Mouse (Mus musculus): Measurements from ENCODE around the gene Tbrg4.

Gene Tbrg4

DNA sequence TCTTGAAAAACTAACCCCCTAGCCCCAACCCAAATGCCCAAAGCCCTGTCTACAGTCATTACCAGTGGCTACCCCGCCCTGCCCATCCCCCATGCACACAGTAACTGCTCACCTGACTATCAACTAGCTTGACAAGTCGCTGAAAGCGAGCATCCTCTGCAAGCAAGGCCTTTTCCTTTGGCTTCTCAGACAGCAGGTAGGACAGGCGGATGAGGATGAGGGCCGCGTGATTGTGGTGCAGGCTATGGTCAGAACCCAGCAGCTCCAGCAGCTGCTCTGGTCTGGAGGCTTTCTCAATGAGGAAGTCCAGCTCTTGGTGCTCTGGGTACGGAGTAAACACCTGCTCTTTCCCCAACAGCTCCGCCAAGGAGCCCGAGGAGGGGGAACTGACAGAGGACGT, 2.2 kb downstream of the Tbrg4 start:
- no peak for DNase-seq (ENCODE audit: low spot score in 2 of 2)

DNA sequence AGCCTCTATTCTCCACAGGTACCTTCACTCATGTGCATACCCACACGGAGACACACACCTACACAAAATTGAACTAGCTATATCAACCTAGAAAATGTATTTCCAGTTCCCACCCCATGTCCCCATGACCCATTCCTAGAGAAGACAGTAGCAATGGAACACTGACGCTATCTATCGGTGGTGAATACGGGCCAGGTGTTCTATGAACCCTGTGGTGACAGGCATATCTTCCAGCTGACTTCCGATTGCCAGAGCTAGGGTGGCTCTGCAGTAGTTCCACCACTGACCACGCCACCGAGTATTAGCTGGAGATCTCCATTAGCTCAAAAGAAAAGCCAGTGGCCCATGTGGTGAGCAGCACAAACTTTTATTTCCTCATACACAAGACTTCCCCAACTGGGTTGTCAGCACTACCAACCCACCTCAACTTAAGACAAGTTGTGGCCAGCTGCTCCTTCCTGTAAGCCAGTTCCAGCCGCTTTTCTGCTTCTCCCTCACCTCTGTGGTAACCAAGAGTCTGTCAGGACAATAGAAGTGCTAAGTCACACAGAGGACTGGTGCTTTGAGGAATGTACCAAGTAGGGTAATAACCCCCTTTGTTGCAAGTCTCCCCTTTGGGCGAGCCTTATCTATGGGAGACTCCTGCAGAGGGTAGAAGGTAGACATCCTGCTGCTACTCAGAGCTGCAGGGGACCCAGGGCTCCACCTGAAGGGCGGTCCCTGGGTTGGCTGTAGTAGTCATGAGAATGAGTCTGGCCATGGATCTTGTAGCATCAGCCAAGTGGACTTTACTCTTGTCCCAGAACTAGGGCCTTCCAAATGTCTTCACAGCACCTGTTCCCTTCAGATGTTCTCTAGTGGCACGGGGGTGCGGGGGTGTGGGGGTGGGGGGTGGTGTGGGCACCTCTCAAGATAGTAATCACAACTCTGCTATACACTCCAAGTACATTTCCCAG, 10.3 kb downstream of the Tbrg4 start:
- DNase-seq (ENCODE audit: low spot score in 2 of 2), result no peak

DNA sequence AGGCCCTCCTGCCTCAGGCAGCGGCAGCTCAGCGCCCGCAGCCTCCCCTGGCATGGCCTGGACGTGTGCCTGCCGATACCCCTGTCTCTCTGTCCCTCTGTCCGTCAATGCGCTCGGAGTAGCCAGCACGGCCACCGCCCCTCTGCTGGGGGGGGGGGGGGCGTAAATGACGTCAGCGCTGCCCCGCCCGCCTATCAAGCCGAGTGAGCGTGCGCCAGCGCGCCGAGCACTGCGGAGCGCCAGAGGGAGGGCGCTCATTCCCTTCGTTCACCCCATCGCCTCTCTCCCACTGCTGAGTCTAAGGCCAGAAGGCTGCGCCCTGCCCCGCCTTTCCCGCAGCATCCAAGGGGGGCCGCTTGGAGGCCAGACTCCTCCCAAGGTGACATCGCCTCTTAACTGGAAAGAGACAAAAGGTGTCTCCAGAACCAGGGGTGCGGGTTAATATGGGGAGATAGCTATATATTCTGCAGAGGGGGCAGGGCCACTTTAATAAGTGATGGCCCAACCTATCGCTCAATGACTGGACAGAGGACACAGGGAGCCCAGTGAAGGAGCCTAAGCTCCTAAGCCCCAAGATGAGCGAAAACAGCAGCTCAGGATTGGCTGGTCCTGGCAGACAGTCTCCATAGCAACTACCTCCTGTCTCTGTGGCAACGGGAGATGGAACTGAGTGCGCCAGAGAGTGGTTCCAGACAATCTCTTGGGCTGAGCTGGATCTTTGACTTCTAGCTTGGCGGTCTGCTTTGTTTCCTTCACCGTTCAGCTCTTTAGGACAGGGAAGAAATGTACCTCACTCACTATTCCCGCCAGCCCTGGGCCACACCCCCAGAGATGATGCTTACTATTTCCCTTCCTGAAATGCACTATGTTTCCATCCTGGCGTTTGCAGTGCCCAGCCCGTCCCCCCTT, 20.1 kb downstream of the Tbrg4 start, which contains the start of gene Nacad:
TSS of gene Nacad (minus strand) at position 563 of the 909 bp plus-strand sequence.
- no peak for DNase-seq (ENCODE audit: low spot score in 2 of 2)

DNA sequence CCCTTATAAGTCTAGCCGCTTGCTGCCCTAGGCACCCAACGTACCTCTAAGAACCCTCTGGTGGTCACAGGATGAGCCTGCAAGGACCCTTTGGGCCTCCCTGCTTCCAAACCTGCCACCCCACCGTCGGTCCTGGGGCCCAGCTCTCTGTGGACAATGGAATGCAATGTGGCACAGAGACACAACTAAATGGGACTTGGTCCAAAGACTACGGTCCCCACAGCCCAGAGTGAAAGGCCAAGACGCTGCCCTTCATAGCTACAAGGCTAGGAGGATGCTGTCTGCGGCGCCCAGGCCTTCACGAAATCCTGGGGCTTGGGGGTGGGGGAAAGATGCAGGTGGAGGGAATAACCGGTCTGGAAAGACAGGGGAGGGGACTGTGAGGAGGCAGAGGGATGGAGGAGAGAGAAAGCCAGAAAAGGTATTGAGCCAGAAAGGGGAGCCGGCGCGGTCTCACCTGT, 20.8 kb downstream of the Tbrg4 start:
- DNase-seq (ENCODE audit: low spot score in 2 of 2), result no peak

DNA sequence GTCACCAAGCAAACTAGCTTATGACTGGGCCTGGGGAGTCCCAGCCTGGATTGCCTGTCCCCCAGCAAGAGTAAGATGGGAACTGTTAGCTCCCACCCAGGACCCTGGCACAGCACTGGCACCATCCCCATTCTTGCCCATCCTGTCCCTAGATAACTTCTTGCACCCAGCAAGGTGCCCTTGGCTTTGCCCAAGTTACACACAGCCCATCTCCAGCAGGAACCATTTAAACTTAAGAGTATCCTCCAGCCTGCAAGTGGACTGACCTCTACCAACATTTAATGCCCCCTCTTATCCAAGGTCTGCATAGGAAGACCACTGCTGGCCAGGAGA, 21.3 kb downstream of the Tbrg4 start:
- no peak for DNase-seq (ENCODE audit: low spot score in 2 of 2)

DNA sequence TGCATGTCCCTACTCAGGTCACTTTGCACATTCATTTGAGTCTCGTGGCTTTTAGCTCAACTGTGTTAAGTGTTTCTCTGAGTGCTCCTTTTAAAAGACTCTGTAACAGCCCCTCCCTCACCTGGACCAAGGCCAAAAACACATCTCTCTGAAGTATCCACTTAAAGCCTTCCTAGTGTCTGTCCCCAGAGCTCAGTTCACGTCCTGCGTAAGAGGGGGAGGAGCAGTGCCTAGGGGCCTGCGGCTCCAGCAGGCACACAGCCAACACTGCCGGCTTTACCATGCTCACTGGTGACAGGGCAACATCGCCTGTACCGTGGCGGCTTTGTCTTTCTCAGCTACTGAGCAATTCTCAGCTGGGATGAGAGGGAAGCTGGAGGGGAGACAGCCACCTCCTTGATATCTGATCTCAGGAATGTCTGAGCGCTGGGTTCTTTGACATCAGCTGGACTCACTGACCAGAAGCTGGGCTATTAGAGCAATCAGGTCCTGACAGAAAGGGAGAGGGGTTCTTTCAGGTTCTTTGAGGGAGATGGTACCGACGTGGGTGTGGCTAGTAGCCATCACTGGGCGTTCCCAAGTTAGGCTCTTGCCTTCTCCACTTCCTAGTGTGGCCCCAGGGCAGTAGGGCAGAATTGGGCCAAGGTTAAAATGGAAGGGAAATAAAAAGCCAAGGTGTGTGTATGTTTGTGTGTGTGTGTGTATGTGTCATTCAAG, 21.8 kb downstream of the Tbrg4 start:
- DNase-seq (ENCODE audit: low spot score in 2 of 2), result peak in 1 of 2 experiments; percentile 46

DNA sequence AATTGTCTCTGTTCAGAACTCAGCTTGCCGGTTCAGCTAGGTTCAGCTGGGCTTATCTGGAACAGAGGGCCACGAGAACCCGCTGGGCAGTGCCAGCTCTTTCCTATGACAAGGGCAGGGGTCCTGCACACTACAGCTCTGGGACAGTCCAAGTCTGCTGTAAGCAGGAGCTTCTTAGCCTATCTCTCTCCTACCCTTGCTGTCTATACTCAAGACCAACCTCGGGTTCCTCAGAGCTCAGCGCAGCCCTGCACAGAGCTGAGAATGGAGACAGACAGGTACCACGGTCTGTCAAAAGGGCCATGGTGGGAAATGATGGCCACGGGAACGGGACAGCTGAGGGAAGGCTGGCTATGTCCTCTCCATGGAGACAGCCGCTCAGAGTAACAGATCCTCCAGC, 22.6 kb downstream of the Tbrg4 start:
- DNase-seq (ENCODE audit: low spot score in 2 of 2), result no peak

DNA sequence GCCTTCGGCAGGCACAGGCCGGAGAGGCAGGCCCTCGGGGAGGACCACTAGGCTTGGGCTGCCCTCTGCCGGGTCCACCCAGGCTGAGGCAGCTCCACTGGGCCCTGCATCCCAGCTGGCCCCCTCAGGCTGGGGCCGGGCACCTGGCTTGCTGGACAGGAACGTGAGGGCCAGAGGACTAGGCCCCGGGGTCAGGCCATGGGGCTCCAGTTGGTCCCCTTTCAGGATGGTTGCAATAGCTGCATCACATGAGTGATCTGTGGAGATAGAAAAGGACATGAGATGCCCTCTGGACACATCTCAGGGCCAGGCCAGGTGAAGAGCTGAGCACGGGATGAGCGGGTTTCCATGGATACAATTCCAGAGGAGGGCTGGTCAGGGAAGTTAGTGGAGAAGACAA, 23.2 kb downstream of the Tbrg4 start:
- DNase-seq (ENCODE audit: low spot score in 2 of 2), result no peak

DNA sequence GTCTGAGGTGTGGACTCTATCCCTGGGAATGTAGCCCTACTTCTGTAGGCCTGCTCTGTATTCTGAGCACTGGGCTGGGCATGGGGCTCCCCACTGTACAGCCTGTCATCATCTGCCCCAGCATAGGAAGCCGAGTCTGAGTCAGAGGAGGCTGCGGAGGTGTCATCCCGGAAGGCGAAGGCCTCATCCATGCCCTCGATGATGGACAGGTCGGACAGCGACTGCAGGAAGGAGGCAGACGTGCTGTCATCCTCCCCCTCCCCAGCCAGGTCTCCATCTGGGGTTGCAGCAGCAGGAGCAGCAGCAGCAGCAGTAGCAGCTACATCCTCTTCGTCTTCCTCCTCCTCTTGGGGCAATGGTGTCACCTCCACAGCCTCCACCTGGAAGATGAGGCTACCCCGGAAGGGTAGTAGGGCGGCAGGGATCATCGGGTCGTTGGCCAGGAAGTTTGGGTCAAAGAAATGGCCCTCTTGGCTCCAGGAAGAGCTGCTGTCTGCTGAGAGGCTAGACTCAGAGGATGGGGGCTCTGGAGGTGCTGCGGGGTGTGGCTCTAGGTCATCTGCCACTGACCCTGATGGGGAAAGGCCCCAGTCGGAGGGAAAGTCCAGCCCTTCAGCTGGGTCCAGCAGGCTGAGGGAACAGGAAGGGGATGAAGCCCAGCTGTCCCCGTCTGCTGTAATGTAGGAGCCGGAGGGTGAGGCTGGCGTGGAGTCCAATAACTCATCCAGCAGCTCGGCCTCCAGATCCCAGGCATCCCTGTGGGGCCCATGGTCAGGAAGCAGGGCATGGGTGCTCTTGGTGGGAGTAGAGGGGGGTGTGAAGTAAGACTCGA, 24.0 kb downstream of the Tbrg4 start:
- no peak for DNase-seq (ENCODE audit: low spot score in 2 of 2)

DNA sequence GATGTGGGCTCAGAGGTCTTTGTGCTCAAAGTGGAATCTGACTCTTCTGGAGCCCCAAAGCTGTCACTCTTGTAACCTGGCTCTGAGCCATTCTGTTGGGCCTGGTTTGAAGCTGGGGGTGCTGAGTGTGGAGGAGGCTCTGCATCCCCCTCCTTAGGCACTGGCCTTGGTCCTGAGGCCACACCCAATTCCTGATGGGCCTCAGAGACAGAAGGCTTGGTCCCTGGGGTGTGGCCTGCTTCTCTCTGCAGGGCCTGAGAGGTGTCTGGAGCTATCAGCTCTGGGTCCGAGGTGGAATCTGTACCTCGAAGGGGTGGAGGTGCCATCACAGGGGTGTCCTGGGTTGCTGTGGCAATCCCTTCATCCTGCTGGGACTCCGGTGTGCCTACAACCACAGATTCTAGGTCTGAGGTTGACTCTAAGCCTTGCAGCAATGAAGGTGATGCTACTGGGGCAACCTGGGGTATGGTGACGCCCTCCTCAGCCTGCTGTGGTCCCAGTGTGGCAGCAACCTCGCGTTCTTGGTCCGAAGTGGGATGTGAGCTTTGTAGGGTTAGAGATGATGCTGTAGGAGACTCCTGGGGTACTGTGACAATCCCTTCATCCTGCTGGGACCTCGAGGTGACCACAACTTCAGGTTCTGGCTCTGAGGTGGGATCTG, 25.5 kb downstream of the Tbrg4 start:
- DNase-seq (ENCODE audit: low spot score in 2 of 2), result peak in 1 of 2 experiments; percentile 62

DNA sequence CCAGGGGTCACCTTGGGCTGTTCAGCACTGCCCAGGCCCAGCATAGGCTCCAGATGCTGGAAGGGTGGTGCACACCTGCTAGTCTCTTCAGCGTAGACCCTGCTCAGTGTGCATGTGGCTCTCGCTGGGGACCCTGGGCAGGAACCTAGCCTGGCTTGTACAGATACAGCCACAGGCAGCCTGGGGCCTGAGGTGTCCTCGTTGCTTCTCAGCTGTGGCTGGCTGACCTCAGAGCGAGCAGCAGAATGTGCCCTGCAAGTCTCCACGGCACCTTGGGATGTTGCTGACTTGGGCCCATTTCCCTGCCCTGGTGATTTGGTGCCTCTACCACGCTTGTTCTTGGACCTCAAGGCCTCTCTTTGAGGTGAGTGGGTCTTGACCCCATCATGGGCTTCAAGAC, 26.0 kb downstream of the Tbrg4 start:
- DNase-seq (ENCODE audit: low spot score in 2 of 2), result peak; percentile 33 to 42

DNA sequence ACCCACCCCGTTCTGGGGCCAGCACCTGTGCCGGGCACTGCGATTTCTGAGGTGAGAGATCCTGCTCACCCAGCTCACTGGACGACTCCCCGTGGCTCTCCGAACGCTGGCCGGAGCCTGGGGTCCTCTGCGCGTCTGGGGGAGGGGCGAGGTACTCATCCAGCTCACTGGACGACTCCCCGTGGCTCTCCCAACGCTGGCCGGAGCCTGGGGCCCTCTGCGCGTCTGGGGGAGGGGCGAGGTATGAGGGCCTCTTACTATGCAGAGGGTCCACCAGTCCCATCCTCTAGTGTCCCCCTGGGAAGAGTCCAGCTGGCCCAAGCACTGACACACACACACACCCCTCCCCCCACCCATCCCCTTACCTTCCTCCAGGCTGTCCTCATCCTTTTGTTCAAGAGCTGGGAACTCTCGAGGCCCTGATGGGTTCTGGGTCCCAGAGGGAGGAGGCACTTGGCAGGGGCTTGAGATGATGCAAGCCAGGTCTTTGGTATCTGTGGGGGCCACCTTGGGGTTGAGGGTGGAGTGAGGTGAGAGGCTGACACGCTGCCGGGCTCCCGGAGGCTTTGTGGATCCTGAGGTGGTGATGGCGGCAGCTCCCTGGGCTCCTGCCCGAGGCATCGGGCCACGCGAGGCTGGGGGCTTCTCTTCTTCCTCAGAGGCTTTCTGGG, 26.7 kb downstream of the Tbrg4 start:
- peak; percentile 58 to 82 for DNase-seq (ENCODE audit: low spot score in 2 of 2)

DNA sequence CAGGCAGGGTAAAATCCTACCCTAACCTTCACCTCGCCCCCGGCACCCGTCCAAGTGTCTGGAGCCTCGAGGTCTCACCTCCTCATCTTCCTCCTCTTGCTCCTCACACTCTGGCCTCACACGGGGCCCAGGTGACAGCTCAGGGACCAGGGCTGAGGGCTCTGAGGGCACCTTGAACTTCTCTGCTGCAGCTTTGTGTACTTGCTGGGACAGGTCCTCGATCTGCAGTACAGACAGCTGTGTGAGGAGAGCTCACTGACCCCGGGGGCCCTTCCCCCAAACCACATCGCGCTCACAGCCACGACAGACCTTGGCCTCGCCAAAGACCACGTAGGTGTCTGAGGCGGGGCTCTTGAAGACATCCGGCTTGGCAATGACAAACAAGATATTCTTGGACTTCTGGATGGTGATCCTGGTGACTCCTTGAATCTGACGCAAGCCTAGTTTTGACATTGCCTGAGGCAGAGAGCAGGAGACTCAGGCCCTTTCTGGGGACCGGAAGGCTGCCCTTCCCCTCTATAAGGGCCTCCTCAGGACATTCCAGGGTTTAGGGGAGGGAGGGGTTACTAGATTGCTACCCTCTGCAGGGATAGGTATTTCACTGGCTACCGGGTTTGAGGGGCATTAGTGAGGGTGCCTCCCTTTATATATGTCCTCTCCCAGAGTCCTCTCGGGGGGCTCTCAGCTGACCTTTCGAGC, 27.5 kb downstream of the Tbrg4 start:
- DNase-seq (ENCODE audit: low spot score in 2 of 2), result peak in 1 of 2 experiments; percentile 28

DNA sequence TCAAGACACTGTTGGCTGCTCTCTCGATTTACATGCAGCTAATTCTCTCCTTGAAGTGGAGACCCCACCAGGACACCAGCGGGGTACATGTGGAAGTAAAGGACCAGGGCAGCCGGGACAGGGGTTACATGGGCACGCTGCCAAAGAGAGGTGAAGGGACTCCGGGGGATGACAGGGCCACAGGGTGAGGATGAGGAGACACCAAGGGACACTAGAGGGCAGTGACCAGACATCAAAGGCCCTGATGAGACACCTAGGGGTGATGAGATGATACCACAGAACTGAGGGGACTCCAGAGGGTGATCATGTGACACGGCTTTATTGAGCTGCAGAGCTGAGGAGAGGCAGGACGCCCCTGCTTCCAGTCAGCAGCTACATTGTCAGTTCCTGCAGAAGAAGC, 28.3 kb downstream of the Tbrg4 start:
- no peak for DNase-seq (ENCODE audit: low spot score in 2 of 2)

DNA sequence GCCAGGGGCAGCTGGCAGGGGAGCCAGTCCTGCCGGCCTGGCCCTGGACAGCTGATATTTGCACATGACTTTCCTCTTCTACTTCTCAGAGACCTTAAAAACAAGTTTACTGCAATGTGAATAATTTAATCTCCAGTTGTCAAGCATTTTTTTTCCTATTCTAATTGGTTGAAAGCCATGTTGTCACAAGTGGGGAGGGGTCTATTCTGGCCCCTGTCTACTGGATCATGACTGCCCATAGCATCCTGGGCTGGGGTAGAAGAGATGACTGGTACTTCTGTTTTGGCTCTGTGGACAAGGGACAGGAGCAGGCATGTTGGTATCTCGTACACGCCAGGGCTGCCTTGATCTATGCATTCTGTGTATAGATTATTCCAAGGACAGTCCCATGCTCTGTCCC, 29.3 kb downstream of the Tbrg4 start:
- DNase-seq (ENCODE audit: low spot score in 2 of 2), result no peak

DNA sequence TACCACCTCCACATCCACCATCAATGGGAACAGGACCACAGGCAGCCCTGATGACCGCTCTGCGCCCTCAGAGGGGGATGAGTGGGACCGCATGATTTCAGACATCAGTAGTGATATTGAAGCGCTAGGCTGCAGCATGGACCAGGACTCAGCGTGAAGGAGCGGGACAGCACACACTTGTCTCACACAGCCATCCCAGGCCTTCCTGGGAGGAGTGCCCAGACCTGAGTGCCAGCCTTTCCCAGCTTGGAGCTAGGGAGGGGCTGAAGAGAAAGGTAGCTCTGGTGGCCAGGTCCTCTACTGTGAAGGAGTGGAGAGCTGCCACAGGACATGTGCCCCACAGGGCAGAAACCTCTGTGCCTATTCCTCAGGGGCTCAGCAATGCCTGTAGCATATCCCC, 29.7 kb downstream of the Tbrg4 start:
- DNase-seq (ENCODE audit: low spot score in 2 of 2), result no peak

DNA sequence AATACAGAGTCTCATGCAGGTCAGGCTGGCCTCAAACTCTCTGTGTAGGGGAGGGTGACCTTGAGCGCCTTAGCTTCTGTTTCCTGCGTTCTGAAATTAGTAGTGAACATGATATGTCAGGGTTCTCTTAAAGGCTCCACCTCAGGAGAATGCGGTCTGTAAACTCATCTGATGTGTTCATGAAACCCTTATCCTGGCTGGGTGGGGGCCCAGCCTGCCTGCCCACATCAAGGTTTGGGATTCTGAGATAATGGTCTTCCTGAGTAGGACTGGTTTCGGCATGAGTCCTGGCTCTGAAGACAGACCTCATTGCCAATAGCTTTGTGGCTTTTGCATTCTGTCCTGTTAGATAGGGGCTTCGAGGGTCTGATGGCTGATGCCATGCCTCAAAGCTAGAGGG, 30.5 kb downstream of the Tbrg4 start:
- no peak for DNase-seq (ENCODE audit: low spot score in 2 of 2)

DNA sequence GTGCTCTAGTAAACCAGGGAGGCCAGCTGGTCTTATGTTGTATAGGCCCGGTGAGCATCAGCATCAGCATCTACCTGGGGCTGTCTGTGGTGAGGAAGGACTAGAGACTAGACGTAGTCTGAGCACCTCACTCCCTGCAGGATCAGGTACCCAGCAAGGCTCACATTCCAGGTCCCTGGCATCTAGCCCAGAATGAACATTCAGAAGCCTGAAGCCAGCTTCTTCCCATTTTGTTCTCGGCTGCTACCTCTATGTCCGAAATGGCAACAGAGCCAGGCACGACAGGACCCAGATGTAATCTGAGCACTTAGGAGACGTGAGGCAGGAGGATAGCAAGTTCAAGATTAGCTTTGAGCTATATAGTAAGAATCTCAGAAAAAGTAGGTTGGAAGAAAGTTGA, 31.0 kb downstream of the Tbrg4 start:
- DNase-seq (ENCODE audit: low spot score in 2 of 2), result no peak

DNA sequence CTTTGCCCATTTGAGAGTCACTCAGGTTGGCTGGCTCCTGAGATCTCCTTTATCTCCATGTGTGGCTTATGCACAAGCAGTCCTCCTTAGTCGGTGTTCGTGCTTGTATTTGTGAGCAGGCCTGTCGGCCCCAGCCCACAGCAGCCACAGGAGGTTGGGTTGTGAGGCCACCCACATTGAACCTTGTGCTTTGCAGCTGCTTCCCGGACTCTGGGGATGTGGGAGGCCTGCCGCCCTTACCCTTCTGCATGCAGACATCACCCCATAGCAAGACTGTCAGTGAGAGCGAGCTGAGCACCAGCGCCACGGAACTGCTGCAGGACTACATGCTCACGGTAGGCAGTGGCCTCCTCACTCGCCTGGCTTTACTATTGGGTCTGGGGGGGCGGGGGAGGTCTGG, 32.5 kb downstream of the Tbrg4 start:
- DNase-seq (ENCODE audit: low spot score in 2 of 2), result no peak
